Mouse (Mus musculus): Measurements from ENCODE around the gene Abraxas2. TPM values are rescaled to one million over a fixed set of nuclear protein-coding genes. Genes with fewer than 3 reads are reported as not detected.

Gene Abraxas2
- total and polyA plus RNA-seq, 3 experiments, result 9.8 to 21.3 (median 20.3) TPM

DNA sequence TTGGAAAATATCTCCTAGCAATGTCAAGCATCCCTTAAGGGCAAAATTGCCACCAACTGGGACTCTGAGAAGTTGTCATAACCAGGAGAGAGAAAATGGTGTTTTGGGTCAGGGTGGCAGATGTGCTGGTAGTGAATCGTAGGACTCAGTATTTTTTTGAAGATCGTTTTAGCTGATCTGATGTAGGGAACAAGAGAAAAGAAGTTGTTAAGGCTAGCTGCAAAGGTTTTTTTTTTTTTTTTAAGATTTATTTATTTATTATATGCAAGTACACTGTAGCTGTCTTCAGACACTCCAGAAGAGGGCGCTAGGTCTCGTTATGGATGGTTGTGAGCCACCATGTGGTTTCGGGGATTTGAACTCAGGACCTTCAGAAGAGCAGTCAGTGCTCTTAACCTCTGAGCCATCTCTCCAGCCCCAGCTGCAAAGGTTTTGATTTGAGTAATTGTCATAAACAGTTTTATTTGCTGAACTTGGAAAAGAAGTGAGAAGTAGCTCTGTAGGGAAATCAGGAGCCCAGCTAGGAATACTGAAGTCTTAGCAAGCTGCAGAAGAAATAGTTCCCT is 899 bp upstream of the Abraxas2 start:
- DNase-seq, result no peak
- H3K4me1 ChIP-seq (ENCODE audit: control insufficient read depth, insufficient read depth, low read length), result no peaks in the 10 kb centered on the region; the same call in 1 of the 2 replicates
- peaks cover 4% of the 10 kb centered on the region; the same call in 1 of the 2 replicates for H3K36me3 ChIP-seq (ENCODE audit: control insufficient read depth, insufficient read depth, low read length)
- no peak overlapping the region for H3K4me3 ChIP-seq
- TF ChIP-seq CTCF (IDR thresholded peaks at IDR 0.05) (peak; percentile 48), EP300 (IDR thresholded peaks at IDR 0.05; ENCODE audit: insufficient read depth, low read depth, low read length) (no peak)
- intact Hi-C loops (cut with DNase I), result loop anchor here (10.0 kb wide), 1 partner anchor 267 kb away; the partner anchor contains the start of genes Ctbp2 and Fgfr2
- no peak overlapping the region for H3K9ac ChIP-seq (ENCODE audit: low read depth, low read length)
- 61% methylated on average over 5 of the region's 5 CpGs for WGBS
- H3K79me2 ChIP-seq (replicated peaks; ENCODE audit: control insufficient read depth, insufficient read depth, low read length), result peaks cover 2% of the 10 kb centered on the region; the same call in 1 of the 2 replicates
- H3K27me3 ChIP-seq (ENCODE audit: control insufficient read depth, insufficient read depth, low read length), result no peaks in the 10 kb centered on the region
- H3K27ac ChIP-seq, result no peak overlapping the region

DNA sequence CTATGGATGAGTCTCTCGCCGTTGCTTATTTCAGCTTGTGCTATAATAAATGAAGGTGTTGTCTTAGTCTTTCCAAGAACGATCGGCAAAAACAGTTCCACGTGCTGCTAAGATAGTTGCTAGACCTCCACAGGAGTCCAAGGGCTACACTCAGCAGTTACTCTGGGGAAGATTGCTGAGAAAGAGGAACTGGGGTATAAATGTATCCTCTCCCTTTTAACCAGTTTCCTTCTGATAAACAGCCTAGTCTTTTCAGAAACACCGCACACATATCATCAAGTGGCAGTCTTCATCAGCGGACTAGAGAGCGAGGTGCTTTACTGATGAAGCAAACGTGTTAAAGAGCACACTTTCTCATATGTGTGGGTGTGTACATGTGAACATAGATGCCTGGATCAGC is 7.3 kb downstream of the Abraxas2 start:
- Histone ChIP-seq H3K27me3 (ENCODE audit: control insufficient read depth, insufficient read depth, low read length) (no peaks in the 10 kb centered on the region), H3K36me3 (ENCODE audit: control insufficient read depth, insufficient read depth, low read length) (no peaks in the 10 kb centered on the region), H3K9ac (ENCODE audit: low read depth, low read length) (no peak overlapping the region), H3K4me1 (ENCODE audit: control insufficient read depth, insufficient read depth, low read length) (no peaks in the 10 kb centered on the region; the same call in 1 of the 2 replicates), H3K4me3 (no peak overlapping the region), H3K79me2 (replicated peaks; ENCODE audit: control insufficient read depth, insufficient read depth, low read length) (peaks cover 3% of the 10 kb centered on the region), H3K27ac (no peak overlapping the region)
- DNase-seq, result no peak
- 88% methylated on average over 9 of the region's 9 CpGs for WGBS
- intact Hi-C loops (cut with DNase I), result no loop called here
- no peak for TF ChIP-seq CTCF (IDR thresholded peaks at IDR 0.05)
- TF ChIP-seq EP300 (IDR thresholded peaks at IDR 0.05; ENCODE audit: insufficient read depth, low read depth, low read length), result no peak
- no peak for TF ChIP-seq POLR2A (IDR thresholded peaks at IDR 0.05; ENCODE audit: insufficient read depth, low read depth, low read length)

DNA sequence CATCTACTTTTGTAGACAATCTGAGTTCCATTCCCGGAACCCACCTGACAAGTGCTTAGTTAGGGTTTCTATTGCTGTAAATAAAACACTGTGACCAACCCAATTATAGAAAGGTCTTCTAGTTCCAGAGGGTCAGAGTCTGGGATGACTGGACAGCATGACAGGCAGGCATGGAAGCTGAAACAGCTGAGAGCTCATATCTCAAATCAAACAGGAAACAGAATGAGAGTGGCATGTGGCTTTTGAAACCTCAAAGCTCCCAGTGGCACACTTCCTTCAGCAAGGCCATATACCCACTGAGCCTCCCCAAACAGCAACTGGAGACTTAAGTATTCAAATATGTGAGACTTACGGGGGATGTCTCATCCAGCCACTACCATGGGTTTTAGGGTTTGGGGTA is 14.0 kb downstream of the Abraxas2 start:
- Histone ChIP-seq H3K36me3 (ENCODE audit: control insufficient read depth, insufficient read depth, low read length) (no peaks in the 10 kb centered on the region; the same call in 1 of the 2 replicates), H3K27me3 (ENCODE audit: control insufficient read depth, insufficient read depth, low read length) (no peaks in the 10 kb centered on the region), H3K27ac (no peak overlapping the region), H3K4me1 (ENCODE audit: control insufficient read depth, insufficient read depth, low read length) (no peaks in the 10 kb centered on the region), H3K4me3 (no peak overlapping the region), H3K79me2 (replicated peaks; ENCODE audit: control insufficient read depth, insufficient read depth, low read length) (no peaks in the 10 kb centered on the region), H3K9ac (ENCODE audit: low read depth, low read length) (no peak overlapping the region)
- no peak for DNase-seq
- no peak for TF ChIP-seq EP300 (IDR thresholded peaks at IDR 0.05; ENCODE audit: insufficient read depth, low read depth, low read length)
- intact Hi-C loops (cut with DNase I), result no loop called here
- 83% methylated on average over 2 of the region's 2 CpGs for WGBS

DNA sequence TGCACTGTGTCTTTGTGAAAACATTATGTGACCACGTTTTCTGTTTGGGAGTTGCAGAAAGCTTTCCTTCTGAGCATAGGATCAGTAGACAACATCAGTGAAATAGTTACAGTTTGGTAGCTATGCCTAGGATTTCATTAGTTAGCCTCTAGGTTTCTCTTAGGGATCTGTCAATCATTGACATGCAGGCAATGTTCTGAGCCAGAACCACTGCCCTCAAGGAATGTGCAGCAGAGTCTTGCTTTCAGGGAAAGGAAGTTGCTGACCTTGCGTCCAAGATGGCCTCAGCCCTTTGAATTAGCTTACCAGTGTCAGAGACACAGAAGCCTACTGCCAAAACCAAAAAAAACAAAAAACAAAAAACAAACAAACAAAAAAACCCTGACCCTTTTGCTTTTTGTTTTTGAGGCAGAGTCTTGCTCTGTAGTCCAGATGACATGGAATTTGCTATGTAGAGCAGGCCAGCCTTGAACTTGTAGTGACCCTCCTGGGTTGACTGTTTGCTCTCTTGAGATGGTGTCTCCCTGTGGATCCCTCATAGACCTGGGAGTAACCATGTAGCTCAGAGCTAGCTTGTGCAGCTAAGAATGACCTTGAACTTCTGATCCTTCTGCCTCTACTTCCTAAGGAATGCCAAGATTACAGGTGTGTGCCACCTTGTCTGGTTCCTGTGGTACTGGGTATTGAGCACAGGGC is 16.5 kb downstream of the Abraxas2 start:
- Histone ChIP-seq H3K36me3 (ENCODE audit: control insufficient read depth, insufficient read depth, low read length) (peaks cover 5% of the 10 kb centered on the region), H3K27me3 (ENCODE audit: control insufficient read depth, insufficient read depth, low read length) (no peaks in the 10 kb centered on the region), H3K4me3 (no peak overlapping the region), H3K79me2 (replicated peaks; ENCODE audit: control insufficient read depth, insufficient read depth, low read length) (no peaks in the 10 kb centered on the region), H3K27ac (no peak overlapping the region), H3K4me1 (ENCODE audit: control insufficient read depth, insufficient read depth, low read length) (no peaks in the 10 kb centered on the region), H3K9ac (ENCODE audit: low read depth, low read length) (no peak overlapping the region)
- intact Hi-C loops (cut with DNase I), result no loop called here
- TF ChIP-seq CTCF (IDR thresholded peaks at IDR 0.05) (no peak), POLR2A (IDR thresholded peaks at IDR 0.05; ENCODE audit: insufficient read depth, low read depth, low read length) (no peak), EP300 (IDR thresholded peaks at IDR 0.05; ENCODE audit: insufficient read depth, low read depth, low read length) (no peak)
- WGBS, result 88% methylated on average over 2 of the region's 2 CpGs
- DNase-seq, result no peak

DNA sequence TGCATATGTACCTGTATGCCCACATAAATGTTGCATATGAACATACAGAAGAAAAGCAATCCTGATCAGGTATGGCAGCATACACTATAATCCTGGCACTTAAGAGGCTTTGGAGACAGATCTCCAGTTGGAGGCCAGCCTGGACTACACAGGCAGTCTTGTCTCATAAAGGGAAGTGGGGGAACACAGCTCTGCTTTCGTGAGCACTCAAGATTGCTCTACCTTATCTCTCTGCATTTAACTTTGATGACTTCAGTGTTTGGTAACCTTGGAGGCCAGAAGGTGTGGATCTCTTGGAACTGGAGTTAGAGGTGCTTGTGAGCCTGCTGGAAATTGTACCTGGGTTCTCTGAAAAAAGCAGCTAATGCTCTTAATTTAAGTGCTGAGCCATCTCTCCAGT is 21.3 kb downstream of the Abraxas2 start:
- Histone ChIP-seq H3K27me3 (ENCODE audit: control insufficient read depth, insufficient read depth, low read length) (no peaks in the 10 kb centered on the region), H3K79me2 (replicated peaks; ENCODE audit: control insufficient read depth, insufficient read depth, low read length) (no peaks in the 10 kb centered on the region), H3K9ac (ENCODE audit: low read depth, low read length) (no peak overlapping the region), H3K27ac (no peak overlapping the region), H3K4me1 (ENCODE audit: control insufficient read depth, insufficient read depth, low read length) (0 out of 2 replicates have a peak, but pooled peaks cover 2% of the 10 kb centered on the region), H3K36me3 (ENCODE audit: control insufficient read depth, insufficient read depth, low read length) (peaks cover 5% of the 10 kb centered on the region), H3K4me3 (no peak overlapping the region)
- intact Hi-C loops (cut with DNase I), result loop anchor here (5.0 kb wide), 2 partner anchors 92 to 117 kb away; no protein-coding TSS in a partner anchor
- WGBS, result 53% methylated on average over 1 of the region's 1 CpGs
- DNase-seq, result no peak
- TF ChIP-seq EP300 (IDR thresholded peaks at IDR 0.05; ENCODE audit: insufficient read depth, low read depth, low read length) (no peak), CTCF (IDR thresholded peaks at IDR 0.05) (no peak), POLR2A (IDR thresholded peaks at IDR 0.05; ENCODE audit: insufficient read depth, low read depth, low read length) (no peak)

DNA sequence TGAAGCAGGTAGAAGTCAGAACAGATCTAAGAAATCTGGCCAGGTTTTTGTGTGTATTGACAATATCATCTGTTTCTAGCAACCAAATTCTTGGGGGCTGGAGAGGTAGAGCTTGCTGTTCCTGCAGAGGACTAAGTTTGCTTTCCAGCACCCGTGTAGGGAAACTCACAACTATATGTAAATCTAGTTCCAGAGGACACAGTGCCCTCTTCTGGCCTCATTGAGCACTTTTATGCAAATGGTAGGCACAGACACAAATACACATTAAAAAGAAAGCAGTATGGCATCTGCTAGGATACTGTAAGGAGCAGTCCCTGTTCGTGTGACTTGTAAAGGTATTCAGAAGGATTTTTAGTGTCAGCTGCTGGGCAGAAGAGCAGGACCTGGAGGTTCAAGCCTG is 23.3 kb downstream of the Abraxas2 start:
- H3K27ac ChIP-seq, result no peak overlapping the region
- no peaks in the 10 kb centered on the region for H3K27me3 ChIP-seq (ENCODE audit: control insufficient read depth, insufficient read depth, low read length)
- no peak for DNase-seq
- intact Hi-C loops (cut with DNase I), result loop anchor here (2.0 to 5.0 kb wide), 3 partner anchors 90 to 226 kb away; no protein-coding TSS in a partner anchor
- no peaks in the 10 kb centered on the region for H3K79me2 ChIP-seq (replicated peaks; ENCODE audit: control insufficient read depth, insufficient read depth, low read length)
- H3K36me3 ChIP-seq (ENCODE audit: control insufficient read depth, insufficient read depth, low read length), result peaks cover 5% of the 10 kb centered on the region; the same call in 1 of the 2 replicates
- TF ChIP-seq POLR2A (IDR thresholded peaks at IDR 0.05; ENCODE audit: insufficient read depth, low read depth, low read length), result no peak
- peak; percentile 58 for TF ChIP-seq CTCF (IDR thresholded peaks at IDR 0.05)
- no peak for TF ChIP-seq EP300 (IDR thresholded peaks at IDR 0.05; ENCODE audit: insufficient read depth, low read depth, low read length)
- H3K9ac ChIP-seq (ENCODE audit: low read depth, low read length), result no peak overlapping the region
- no peak overlapping the region for H3K4me3 ChIP-seq
- 70% methylated on average over 2 of the region's 2 CpGs for WGBS
- 0 out of 2 replicates have a peak, but pooled peaks cover 2% of the 10 kb centered on the region for H3K4me1 ChIP-seq (ENCODE audit: control insufficient read depth, insufficient read depth, low read length)
